Mouse (Mus musculus): ENCODE results near the gene Lsmem1.

Lsmem1 gene

DNA sequence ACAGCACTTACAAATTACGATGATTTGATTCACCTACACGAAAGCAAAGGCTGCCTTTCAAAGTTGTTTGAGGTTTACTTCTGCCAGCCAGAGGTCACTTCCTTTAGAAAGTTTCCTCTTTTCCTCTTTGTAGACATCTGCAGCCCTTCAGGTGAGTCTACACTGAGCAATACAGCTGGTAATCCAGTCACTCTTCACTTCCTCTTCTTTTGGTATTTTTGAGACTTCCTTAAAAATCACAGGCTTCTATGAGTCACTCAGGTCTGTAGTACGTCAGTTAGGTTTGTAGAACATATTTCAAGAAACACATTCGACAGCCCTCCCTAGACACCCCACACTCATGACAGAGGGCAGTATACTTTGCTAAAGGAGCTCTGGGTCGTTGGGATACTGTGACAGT lies 58.6 kb downstream of the Lsmem1 start:
- DNase-seq (ENCODE audit: low spot score): no peak

DNA sequence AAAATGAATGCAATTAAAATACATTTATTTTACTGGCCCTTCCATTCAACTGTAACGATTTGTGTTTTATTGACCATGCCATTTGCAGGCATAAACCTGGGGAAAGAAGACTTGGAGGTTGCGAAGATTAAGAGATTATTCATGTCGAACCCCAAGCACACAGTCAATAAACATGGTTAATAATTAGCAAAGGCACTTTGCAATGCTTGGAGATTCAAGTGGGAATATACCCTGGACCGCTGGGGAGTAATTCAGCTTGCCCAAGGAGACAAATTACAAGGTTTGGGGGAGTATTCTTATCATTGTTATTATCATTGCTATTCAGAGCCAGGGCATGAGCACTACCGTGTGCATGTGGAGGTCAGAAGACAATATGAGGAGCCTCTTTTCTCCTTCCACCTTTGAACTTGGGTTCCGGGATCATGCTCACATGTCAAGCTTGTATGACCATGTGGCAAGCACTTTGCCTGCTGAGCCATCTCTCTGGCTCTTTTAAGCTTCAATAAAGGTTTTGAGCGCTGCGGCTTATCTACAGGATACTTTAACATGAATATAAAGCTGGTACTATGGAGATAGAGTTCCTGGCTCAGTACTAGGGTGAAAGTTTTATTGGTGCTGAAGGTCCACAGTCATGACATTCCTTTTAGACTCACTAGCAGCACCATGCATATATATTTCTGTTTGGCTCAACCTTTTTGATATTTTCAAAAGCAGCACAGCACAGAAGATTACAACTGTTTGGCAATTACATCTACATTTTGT lies 59.6 kb downstream of the Lsmem1 start:
- DNase-seq (ENCODE audit: low spot score): no peak

DNA sequence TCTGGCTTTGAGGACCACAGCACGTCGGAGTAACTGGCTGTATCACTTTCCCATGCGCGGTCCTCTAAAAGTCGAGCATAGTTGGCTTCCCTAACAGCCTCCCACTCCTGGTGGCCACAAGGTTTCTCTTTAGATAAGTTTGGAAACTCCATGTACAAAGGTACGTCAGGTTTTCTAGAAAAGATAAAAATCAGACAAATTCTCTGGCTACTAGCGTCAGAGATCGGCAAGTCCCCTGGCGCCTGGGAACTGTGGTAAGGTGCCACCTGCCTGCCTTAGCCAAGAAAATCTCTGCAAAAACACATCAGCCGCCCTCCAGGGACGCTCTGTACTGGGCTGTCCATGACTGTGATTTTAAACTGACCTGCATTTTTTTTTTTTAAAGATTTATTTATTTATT lies 64.8 kb downstream of the Lsmem1 start:
- peak; percentile 10 for DNase-seq (ENCODE audit: low spot score)

DNA sequence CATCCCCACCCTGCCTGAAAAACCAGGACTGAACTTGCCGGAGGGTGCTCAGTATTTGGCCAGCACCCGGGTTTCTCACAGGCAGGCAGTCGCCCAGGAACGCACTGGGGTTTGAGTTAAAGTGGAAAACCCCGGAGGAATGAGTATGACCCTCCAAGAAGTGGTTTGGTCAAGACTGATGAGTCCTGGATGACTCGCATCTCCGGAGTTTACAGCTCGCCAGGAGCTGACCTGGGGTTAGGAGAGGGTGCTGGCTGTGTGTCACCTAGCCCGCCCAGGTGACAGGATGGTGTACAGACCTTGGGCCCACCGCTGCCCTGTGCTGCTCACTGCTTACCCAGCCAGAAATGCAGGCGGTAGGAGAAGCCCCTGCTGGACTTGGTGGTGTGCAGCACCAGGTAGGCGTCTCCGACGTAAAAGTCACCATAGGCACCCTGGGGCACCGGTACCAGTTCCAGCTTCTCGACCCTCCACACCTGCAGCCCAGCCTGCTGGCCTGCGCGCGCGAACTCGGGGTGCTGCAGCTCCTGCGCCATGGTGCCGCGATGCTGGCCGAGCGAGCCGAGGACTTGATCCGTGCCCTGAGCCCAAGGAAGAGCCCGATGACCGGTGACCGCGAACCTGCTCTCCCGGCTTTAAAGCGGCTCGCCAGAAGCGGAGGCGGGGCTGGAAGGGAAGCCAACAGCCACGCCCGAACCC lies 65.6 kb downstream of the Lsmem1 start, which contains the start of gene Scin:
Gene Scin (minus strand): TSS at position 656 of the 699 bp plus-strand sequence.
- DNase-seq (ENCODE audit: low spot score): peak; percentile 59

DNA sequence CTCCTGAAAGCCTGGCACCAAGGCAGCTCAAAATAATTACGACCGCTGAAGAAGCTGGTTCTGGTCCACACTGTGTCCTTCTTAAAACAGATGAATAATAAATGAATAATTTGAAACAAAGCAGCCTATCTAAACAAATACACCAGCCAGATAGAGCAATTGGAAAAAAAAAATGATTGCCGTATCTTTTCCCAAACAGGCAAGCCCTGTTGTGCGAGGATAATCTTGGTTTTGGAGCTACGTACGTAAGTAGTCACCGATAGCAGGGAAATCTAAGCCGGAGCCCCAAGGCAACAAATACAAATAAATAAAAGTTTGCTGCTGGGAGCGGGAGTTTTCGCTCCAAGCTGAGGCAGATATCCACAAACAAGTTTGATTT lies 66.1 kb downstream of the Lsmem1 start:
- no peak for DNase-seq (ENCODE audit: low spot score)

Data from embryo, embryonic 10 days (tissue).